Mouse (Mus musculus) spleen, adult 2 months (tissue): ENCODE measurements around the gene Ctnna3.

Experiments used
- CTCF ChIP-seq: fragments of 200-500 bp; IDR thresholded peaks from 2 replicates; pipeline ENCODE4 v1.5.1; 2011; ENCODE audit warnings: mild to moderate bottlenecking, inconsistent platforms; ENCODE audit not compliant: insufficient read depth, insufficient read length, insufficient replicate concordance; ENCODE audit errors: extremely low read depth
- POLR2A ChIP-seq: fragments of 200-500 bp; IDR thresholded peaks from 2 replicates; pipeline ENCODE4 v1.6.1; 2011; ENCODE audit warnings: low read depth, low read length, inconsistent platforms

DNA sequence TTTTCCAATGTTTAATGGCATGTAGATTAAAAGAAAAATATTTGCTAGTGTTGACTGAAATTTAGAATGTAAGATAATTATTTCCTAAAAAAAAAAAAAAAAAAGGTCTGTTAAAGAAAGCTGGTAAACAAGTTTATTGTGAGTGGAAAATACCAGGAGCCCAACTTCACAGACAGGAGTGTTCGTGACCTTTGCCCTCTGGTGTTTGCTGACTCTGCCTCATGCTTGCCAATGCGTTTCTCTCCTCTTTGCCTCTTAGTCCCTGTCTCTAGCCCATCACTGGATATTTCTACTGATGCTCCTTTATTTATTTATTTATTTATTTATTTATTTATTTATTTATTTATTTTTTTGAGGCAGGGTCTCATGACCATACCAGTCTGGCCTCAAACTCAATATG is 26.3 kb upstream of the Ctnna3 start:
- TF ChIP-seq POLR2A, result no peak
- TF ChIP-seq CTCF, result no peak
